Mouse (Mus musculus) midbrain, postnatal 0 days (tissue): ENCODE measurements around the gene Arid3c. TPM values are rescaled to one million over a fixed set of nuclear protein-coding genes. Genes with fewer than 3 reads are reported as not detected.

ENCODE experiments used
- ATAC-seq: fragments of 200-750 bp; cut with Nextera tagmentation; 2 replicates; pipeline ENCODE4 v1.8.0; 2017; ENCODE audit warnings: moderate number of reproducible peaks, mild to moderate bottlenecking, moderate TSS enrichment, moderate library complexity; ENCODE audit not compliant: low FRiP score
- DNase-seq: peaks from one replicate; pipeline ENCODE4 v3.0.0-alpha.2; 2015; ENCODE audit warnings: low spot score
- H3K27ac ChIP-seq: fragments of 300-500 bp; sonication (generic); 2 replicates; pipeline ENCODE4 v1.5.1; 2014; ENCODE audit warnings: low read depth, mild to moderate bottlenecking, low read length, mixed read lengths
- H3K27me3 ChIP-seq: fragments of 300-500 bp; sonication (generic); 2 replicates; pipeline ENCODE4 v1.6.1; 2014; ENCODE audit warnings: low read length, control low read depth, mixed read lengths; ENCODE audit not compliant: insufficient read depth
- H3K36me3 ChIP-seq: fragments of 300-500 bp; sonication (generic); 2 replicates; pipeline ENCODE4 v1.6.1; 2014; ENCODE audit warnings: low read length, control low read depth, mixed read lengths; ENCODE audit not compliant: insufficient read depth
- H3K4me1 ChIP-seq: fragments of 300-500 bp; sonication (generic); 2 replicates; pipeline ENCODE4 v1.6.1; 2014; ENCODE audit warnings: mild to moderate bottlenecking, control low read depth, antibody characterized with exemption, low read length, mixed read lengths; ENCODE audit not compliant: insufficient read depth
- H3K4me2 ChIP-seq: fragments of 300-500 bp; sonication (generic); 2 replicates; pipeline ENCODE4 v1.6.1; 2014; ENCODE audit warnings: low read depth, mild to moderate bottlenecking, low read length, mixed read lengths; ENCODE audit not compliant: poor library complexity, severe bottlenecking
- H3K4me3 ChIP-seq: fragments of 300-500 bp; sonication (generic); 2 replicates; pipeline ENCODE4 v1.5.1; 2014; ENCODE audit warnings: low read depth, mild to moderate bottlenecking, low read length, moderate library complexity
- H3K9ac ChIP-seq: fragments of 300-500 bp; sonication (generic); replicated peaks from 2 replicates; pipeline ENCODE4 v1.6.1; 2014; ENCODE audit warnings: mild to moderate bottlenecking, low read length, moderate library complexity, mixed read lengths; ENCODE audit not compliant: poor library complexity, severe bottlenecking
- H3K9me3 ChIP-seq: fragments of 300-500 bp; sonication (generic); 2 replicates; pipeline ENCODE4 v1.6.1; 2016; ENCODE audit warnings: low read length, control low read depth
- CTCF ChIP-seq: IDR thresholded peaks from 2 replicates; pipeline ENCODE4 v1.5.1; 2016; ENCODE audit warnings: antibody characterized with exemption, mild to moderate bottlenecking
- WGBS: fragments of 180-500 bp; shearing (Covaris S2); extraction: QIAGEN DNeasy Blood & Tissue Kit; methylation state at CpG from one replicate; pipeline ENCODE4 v1.1.7; 2014; 5-methylcytosine and 5-hydroxymethylcytosine counted together
- polyA plus RNA-seq: library from polyadenylated mRNA; unstranded; fragments of >200 nt; fragmentation: Nextera tagmentation; extraction: Ambion mirVana; gene quantifications from 2 replicates; pipeline ENCODE4 v1.2.1, GENCODE M21; 2015
- total RNA-seq: library from RNA; depleted of rRNA; stranded (reverse); fragments of >200 nt; gene quantifications from 2 replicates; pipeline ENCODE4 v1.2.3, GENCODE M21; 2014

Arid3c gene
- total and polyA plus RNA-seq, 2 experiments from 2014 or later: 0.27 to 0.48 TPM

DNA sequence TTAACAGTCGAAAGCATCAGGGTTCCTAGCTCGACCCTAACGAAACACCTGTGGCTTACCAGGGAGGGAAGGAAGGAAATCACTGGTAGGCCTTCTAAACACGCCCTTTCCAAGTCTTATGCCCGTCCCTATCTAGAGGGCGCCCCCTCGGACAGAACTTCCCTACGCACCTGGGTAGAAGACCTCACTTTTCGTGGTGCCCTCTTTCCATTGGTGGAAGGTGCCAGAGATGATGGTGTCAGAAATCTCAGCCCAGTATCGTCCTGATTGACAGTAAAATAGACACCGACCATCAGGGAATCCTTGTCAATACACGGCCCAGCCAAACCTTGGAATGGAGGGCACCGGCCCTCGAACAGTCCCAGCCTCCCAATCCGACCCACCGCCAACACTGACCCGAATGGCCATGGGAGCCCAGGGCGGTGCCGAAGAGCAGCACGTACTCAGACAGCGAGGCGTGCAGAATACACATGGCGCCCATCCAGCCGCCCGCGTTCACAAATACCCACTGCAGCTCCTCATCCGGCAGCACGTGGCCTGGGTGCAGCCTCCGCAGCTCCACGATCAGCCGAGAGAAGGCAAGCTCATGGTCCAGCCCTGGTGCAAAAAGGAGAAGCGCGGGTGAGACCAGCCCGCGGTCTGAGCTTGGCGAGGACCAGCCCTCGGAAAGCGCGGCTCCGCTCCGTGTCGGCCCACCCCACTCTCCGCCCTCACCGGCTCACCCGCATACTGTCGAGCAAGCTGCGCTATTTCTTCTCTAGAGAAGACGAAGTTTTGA lies 9.6 kb upstream of the Arid3c start:
- Histone ChIP-seq H3K27ac (peak overlapping the region; percentile 82), H3K27me3 (no peaks in the 10 kb centered on the region), H3K9ac (peak overlapping the region; percentile 74), H3K4me3 (peak overlapping the region; percentile 72), H3K9me3 (no peaks in the 10 kb centered on the region), H3K36me3 (0 out of 2 replicates have a peak, but pooled peaks cover 7% of the 10 kb centered on the region), H3K4me2 (peak overlapping the region; percentile 79), H3K4me1 (peaks cover 9% of the 10 kb centered on the region; the same call in 1 of the 2 replicates)
- DNase-seq: peak; percentile 52
- ATAC-seq: peak; percentile 75
- peak; percentile 46 for TF ChIP-seq CTCF
- 1% methylated on average over 48 of the region's 48 CpGs for WGBS

DNA sequence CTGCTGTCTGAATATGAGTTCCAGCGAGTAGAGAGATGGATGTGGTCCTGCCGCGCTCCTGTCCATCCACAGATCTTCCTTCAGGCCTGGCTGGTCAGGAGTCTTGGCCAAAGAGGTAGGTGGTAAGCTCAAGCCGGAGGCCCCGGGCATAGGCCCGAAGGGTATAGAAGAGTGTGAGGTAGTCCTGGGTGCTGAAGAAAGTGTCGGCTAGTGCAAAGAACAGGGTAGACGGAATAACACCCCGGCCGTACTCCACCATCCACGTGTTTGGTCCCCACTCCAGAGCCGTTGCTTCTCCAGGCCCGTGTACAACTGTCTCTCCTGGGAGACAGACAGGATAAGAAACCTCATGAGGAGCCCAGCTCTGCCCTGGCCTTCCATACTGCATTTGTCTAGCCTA lies 8.3 kb upstream of the Arid3c start:
- H3K9ac ChIP-seq: no peak overlapping the region
- TF ChIP-seq CTCF: no peak
- H3K27me3 ChIP-seq: no peaks in the 10 kb centered on the region
- peaks cover 9% of the 10 kb centered on the region; the same call in 1 of the 2 replicates for H3K4me1 ChIP-seq
- H3K4me2 ChIP-seq: no peak overlapping the region
- H3K27ac ChIP-seq: no peak overlapping the region
- ATAC-seq (no peak), DNase-seq (no peak)
- 95% methylated on average over 13 of the region's 13 CpGs for WGBS
- H3K9me3 ChIP-seq: no peaks in the 10 kb centered on the region
- H3K36me3 ChIP-seq: 0 out of 2 replicates have a peak, but pooled peaks cover 7% of the 10 kb centered on the region
- no peak overlapping the region for H3K4me3 ChIP-seq

DNA sequence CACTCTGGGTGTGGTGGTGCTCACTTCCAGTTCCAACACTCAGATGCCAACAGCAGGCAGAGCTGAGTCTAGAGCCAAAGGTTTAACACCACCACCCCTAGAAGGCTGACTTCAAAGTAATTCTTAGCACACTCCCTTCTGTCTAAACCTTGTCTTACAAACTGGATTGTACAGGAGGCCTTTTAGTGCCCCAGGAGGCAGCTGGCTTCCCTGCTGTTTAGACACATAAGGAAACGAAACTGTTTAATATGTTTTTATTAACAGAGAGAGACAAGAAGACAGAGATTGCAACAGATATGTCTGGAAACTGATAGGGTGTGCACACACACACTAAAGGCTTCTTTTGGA lies 7.3 kb upstream of the Arid3c start:
- no peak overlapping the region for H3K9ac ChIP-seq
- ATAC-seq (no peak), DNase-seq (no peak)
- H3K36me3 ChIP-seq: 0 out of 2 replicates have a peak, but pooled peaks cover 7% of the 10 kb centered on the region
- H3K4me3 ChIP-seq: no peak overlapping the region
- WGBS: 62% methylated on average over 1 of the region's 1 CpGs
- no peaks in the 10 kb centered on the region for H3K9me3 ChIP-seq
- no peak for TF ChIP-seq CTCF
- no peak overlapping the region for H3K27ac ChIP-seq
- peaks cover under 1% of the 10 kb centered on the region; the same call in 1 of the 2 replicates for H3K27me3 ChIP-seq
- no peak overlapping the region for H3K4me2 ChIP-seq
- H3K4me1 ChIP-seq: peaks cover 9% of the 10 kb centered on the region; the same call in 1 of the 2 replicates

DNA sequence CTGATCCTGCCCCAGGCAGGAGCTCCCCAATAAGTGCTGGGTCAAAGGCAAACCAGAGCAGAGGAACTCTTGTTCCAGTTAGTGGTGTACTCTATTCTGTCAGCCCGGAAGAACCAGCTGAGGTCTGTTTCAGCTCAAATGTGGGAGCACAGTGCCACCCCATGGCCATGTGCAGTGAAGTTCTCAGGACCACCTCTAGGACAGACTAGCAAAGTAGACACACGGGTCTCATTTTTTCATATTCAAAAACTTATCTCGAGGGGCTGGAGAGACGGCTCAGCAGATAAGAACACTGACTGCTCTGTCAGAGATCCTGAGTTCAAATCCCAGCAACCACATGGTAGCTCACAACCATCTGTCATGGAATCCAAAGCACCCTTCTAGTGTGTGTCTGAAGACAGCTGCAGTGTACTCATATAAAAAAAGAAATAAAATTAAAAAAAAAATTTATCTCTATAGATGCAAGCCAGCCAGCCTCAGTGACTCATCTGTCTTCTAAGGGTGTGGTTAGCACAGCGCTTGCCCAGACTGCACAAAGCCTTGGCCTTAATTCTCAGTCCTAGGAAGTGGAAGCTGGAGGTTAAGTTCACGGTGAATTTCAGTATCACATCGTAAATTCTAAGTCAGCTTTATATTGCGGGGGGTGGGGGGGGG lies 6.8 kb upstream of the Arid3c start:
- H3K27me3 ChIP-seq: peaks cover 6% of the 10 kb centered on the region; the same call in 1 of the 2 replicates
- peak; percentile 93 for TF ChIP-seq CTCF
- ATAC-seq (peak; percentile 52; the same call in 1 of the 2 replicates), DNase-seq (peak; percentile 88)
- no peak overlapping the region for H3K27ac ChIP-seq
- H3K9ac ChIP-seq: no peak overlapping the region
- no peak overlapping the region for H3K4me3 ChIP-seq
- WGBS: 44% methylated on average over 8 of the region's 8 CpGs
- peaks cover 9% of the 10 kb centered on the region; the same call in 1 of the 2 replicates for H3K4me1 ChIP-seq
- H3K9me3 ChIP-seq: no peaks in the 10 kb centered on the region
- H3K4me2 ChIP-seq: no peak overlapping the region
- H3K36me3 ChIP-seq: 0 out of 2 replicates have a peak, but pooled peaks cover 7% of the 10 kb centered on the region

- Histone ChIP-seq H3K27ac (no peak overlapping the region), H3K4me1 (peaks cover 9% of the 10 kb centered on the region; the same call in 1 of the 2 replicates), H3K9ac (no peak overlapping the region), H3K36me3 (no peaks in the 10 kb centered on the region), H3K27me3 (peaks cover 70% of the 10 kb centered on the region), H3K4me2 (no peak overlapping the region), H3K9me3 (no peaks in the 10 kb centered on the region), H3K4me3 (no peak overlapping the region)
- 14% methylated on average over 20 of the region's 20 CpGs for WGBS
- ATAC-seq (no peak), DNase-seq (no peak)
- no peak for TF ChIP-seq CTCF
Measured at GRCm38 (mm10) chr4:41726826-41727621, 3.9 kb downstream of the Arid3c start.
